In genomic region chr12:112184390-112184789, GRCm38 (mm10) we compare ENCODE assay signal across 8 mouse cellular contexts. TPM values are rescaled to one million over a fixed set of nuclear protein-coding genes. Genes with fewer than 3 reads are reported as not detected.
DNase-seq lines count a peak whose midpoint lies in the region; ATAC-seq lines count a peak whose summit lies in the region.

No protein-coding gene starts in this region.

- no peak overlapping the region for H3K4me3 ChIP-seq in kidney, embryonic 16.5 days (ENCODE audit: low read length)

- H3K9ac ChIP-seq in kidney, embryonic 16.5 days (replicated peaks; ENCODE audit: low read length): no peak overlapping the region

- H3K4me2 ChIP-seq in kidney, embryonic 16.5 days (replicated peaks; ENCODE audit: low read depth, low read length): no peak overlapping the region

- H3K27ac ChIP-seq in kidney, embryonic 16.5 days (ENCODE audit: low read length): peak overlapping the region; percentile 73

- peaks cover 15% of the 10 kb centered on the region for H3K4me1 ChIP-seq in kidney, embryonic 16.5 days (ENCODE audit: insufficient read depth, low read length)

- H3K36me3 ChIP-seq in kidney, embryonic 16.5 days (ENCODE audit: insufficient read depth, low read length): no peaks in the 10 kb centered on the region

- H3K9me3 ChIP-seq in kidney, embryonic 16.5 days (ENCODE audit: low read length): no peaks in the 10 kb centered on the region

- DNase-seq in ES-CJ7 (ENCODE audit: low read depth, low spot score): peak; percentile 61
- DNase-seq in embryo, embryonic 10 days (ENCODE audit: low spot score): peak; percentile 62
- DNase-seq in heart, adult 9 months (ENCODE audit: low spot score in 2 of 2): peak; percentile 89 to 94
- DNase-seq in lung, postnatal 10 days: peak; percentile 89
- DNase-seq in Muller cell, postnatal 12 days (ENCODE audit: inconsistent ontology term): no peak
- no peak for DNase-seq in cerebellum, postnatal 4 days (ENCODE audit: low spot score in 2 of 2)
- DNase-seq in thymus, postnatal 36 days: no peak

- ATAC-seq in kidney, embryonic 16.5 days (ENCODE audit: low FRiP score, low TSS enrichment): peak; percentile 81

- 25% methylated on average over 3 of the region's 3 CpGs for WGBS in kidney, embryonic 16.5 days

- H3K27me3 ChIP-seq in kidney, embryonic 16.5 days (ENCODE audit: insufficient read depth, low read length): no peaks in the 10 kb centered on the region

RNA-seq across cellular contexts. Expression of gene Kif26a, which starts 38.4 kb away (rescaled TPM):
- polyA plus RNA-seq in kidney, embryonic 16.5 days (2015; fragmentation: Nextera tagmentation; extraction: Ambion mirVana): 3.8 and 4.4 TPM in 2 replicates

Comparison
In these comparisons a context has a peak if more than half of its experiments do, and no peak if none do; other contexts are left out.
1. DNase-seq: peak in ES-CJ7 (single experiment), embryo, embryonic 10 days (single experiment), heart, adult 9 months (2 of 2) and lung, postnatal 10 days (single experiment); none in Muller cell, postnatal 12 days (single experiment), cerebellum, postnatal 4 days (0 of 2) and thymus, postnatal 36 days (0 of 2).